Mouse (Mus musculus) intestine, embryonic 14.5 days (tissue): ENCODE measurements at regions not wholly inside any gene's neighbourhood (a gene's known extent, or its start where the extent isn't known, plus 50 kb on each side); places are given as distances from the start of the nearest gene placed in this dataset.

Experiments used
- ATAC-seq: fragments of 200-750 bp; cut with Nextera tagmentation; replicated peaks from 2 replicates; pipeline ENCODE4 v1.8.0; 2017; ENCODE audit warnings: low read depth, moderate number of reproducible peaks, moderate TSS enrichment, moderate library complexity; ENCODE audit not compliant: low FRiP score, low TSS enrichment
- DNase-seq: peaks from one replicate; pipeline ENCODE4 v3.0.0-alpha.2; 2018; ENCODE audit warnings: low spot score
- H3K27ac ChIP-seq: fragments of 300-500 bp; sonication (generic); 2 replicates; pipeline ENCODE4 v1.5.1; 2014; ENCODE audit warnings: low read depth, mild to moderate bottlenecking, control low read depth
- H3K27me3 ChIP-seq: fragments of 300-500 bp; sonication (generic); replicated peaks from 2 replicates; pipeline ENCODE4 v1.6.1; 2014; ENCODE audit warnings: low read length, control low read depth; ENCODE audit not compliant: control insufficient read depth, insufficient read depth
- H3K36me3 ChIP-seq: fragments of 300-500 bp; sonication (generic); 2 replicates; pipeline ENCODE4 v1.6.1; 2014; ENCODE audit warnings: low read length, control low read depth; ENCODE audit not compliant: control insufficient read depth, insufficient read depth
- H3K4me1 ChIP-seq: fragments of 300-500 bp; sonication (generic); replicated peaks from 2 replicates; pipeline ENCODE4 v1.6.1; 2014; ENCODE audit warnings: low read length, control low read depth, mixed read lengths; ENCODE audit not compliant: control insufficient read depth, insufficient read depth
- H3K4me2 ChIP-seq: fragments of 300-500 bp; sonication (generic); 2 replicates; pipeline ENCODE4 v1.6.1; 2014; ENCODE audit warnings: low read length
- H3K4me3 ChIP-seq: fragments of 300-500 bp; sonication (generic); 2 replicates; pipeline ENCODE4 v1.5.1; 2014; ENCODE audit warnings: low read depth, low read length, control low read depth, mixed read lengths
- H3K9ac ChIP-seq: fragments of 300-500 bp; sonication (generic); 2 replicates; pipeline ENCODE4 v1.6.1; 2014; ENCODE audit warnings: mild to moderate bottlenecking, low read length
- H3K9me3 ChIP-seq: fragments of 300-500 bp; sonication (generic); 2 replicates; pipeline ENCODE4 v1.6.1; 2016; ENCODE audit warnings: low read length, control low read depth; ENCODE audit not compliant: control insufficient read depth
- WGBS: fragments of 180-500 bp; shearing (Covaris S2); extraction: QIAGEN DNeasy Blood & Tissue Kit; methylation state at CpG from one replicate; pipeline ENCODE4 v1.1.7; 2014; 5-methylcytosine and 5-hydroxymethylcytosine counted together

GRCm38 (mm10) chr3:52579096-52579495, 311.0 kb downstream of the Foxo1 start:
- Histone ChIP-seq H3K36me3 (no peaks in the 10 kb centered on the region), H3K4me2 (no peak overlapping the region), H3K27ac (no peak overlapping the region), H3K4me1 (no peaks in the 10 kb centered on the region), H3K9me3 (no peaks in the 10 kb centered on the region), H3K27me3 (no peaks in the 10 kb centered on the region), H3K4me3 (no peak overlapping the region), H3K9ac (no peak overlapping the region)
- DNase-seq, result no peak
- no peak for ATAC-seq
- 84% methylated on average over 3 of the region's 3 CpGs for WGBS

GRCm38 (mm10) chr3:52576703-52577244, 308.6 kb downstream of the Foxo1 start:
- no peaks in the 10 kb centered on the region for H3K36me3 ChIP-seq
- H3K9me3 ChIP-seq, result no peaks in the 10 kb centered on the region
- H3K4me2 ChIP-seq, result no peak overlapping the region
- WGBS, result 73% methylated on average over 6 of the region's 6 CpGs
- peak; percentile 40 for DNase-seq
- no peaks in the 10 kb centered on the region for H3K27me3 ChIP-seq
- no peak for ATAC-seq
- no peak overlapping the region for H3K9ac ChIP-seq
- no peaks in the 10 kb centered on the region for H3K4me1 ChIP-seq
- H3K27ac ChIP-seq, result no peak overlapping the region
- no peak overlapping the region for H3K4me3 ChIP-seq

- Histone ChIP-seq H3K4me2 (no peak overlapping the region), H3K27me3 (no peaks in the 10 kb centered on the region), H3K9me3 (no peaks in the 10 kb centered on the region), H3K4me1 (no peaks in the 10 kb centered on the region), H3K27ac (no peak overlapping the region), H3K36me3 (no peaks in the 10 kb centered on the region), H3K9ac (no peak overlapping the region), H3K4me3 (no peak overlapping the region)
- 77% methylated on average over 8 of the region's 8 CpGs for WGBS
- DNase-seq (peak; percentile 34), ATAC-seq (no peak)
Measured at GRCm38 (mm10) chr3:52575237-52575798, 307.2 kb downstream of the Foxo1 start.

- DNase-seq, result no peak
- WGBS, result 83% methylated on average over 6 of the region's 6 CpGs
- no peak for ATAC-seq
Measured at GRCm38 (mm10) chr3:52574341-52574740, 306.2 kb downstream of the Foxo1 start.

GRCm38 (mm10) chr3:52573806-52574205, 305.7 kb downstream of the Foxo1 start:
- no peak for ATAC-seq
- H3K9me3 ChIP-seq, result no peaks in the 10 kb centered on the region
- 76% methylated on average over 6 of the region's 6 CpGs for WGBS

More at GRCm38 (mm10) chr3:52574341-52574740, 306.2 kb downstream of the Foxo1 start:
- Histone ChIP-seq H3K9me3 (no peaks in the 10 kb centered on the region), H3K9ac (no peak overlapping the region), H3K27ac (no peak overlapping the region), H3K27me3 (no peaks in the 10 kb centered on the region), H3K4me2 (no peak overlapping the region), H3K36me3 (no peaks in the 10 kb centered on the region), H3K4me1 (no peaks in the 10 kb centered on the region), H3K4me3 (no peak overlapping the region)

GRCm38 (mm10) chr3:52572514-52573485, 304.7 kb downstream of the Foxo1 start:
- ATAC-seq (no peak), DNase-seq (peak; percentile 46)
- WGBS, result 82% methylated on average over 11 of the region's 11 CpGs
- Histone ChIP-seq H3K4me1 (no peaks in the 10 kb centered on the region), H3K4me2 (no peak overlapping the region), H3K9ac (no peak overlapping the region), H3K36me3 (no peaks in the 10 kb centered on the region), H3K9me3 (no peaks in the 10 kb centered on the region), H3K27me3 (no peaks in the 10 kb centered on the region), H3K4me3 (no peak overlapping the region), H3K27ac (no peak overlapping the region)

More at GRCm38 (mm10) chr3:52573806-52574205, 305.7 kb downstream of the Foxo1 start:
- no peaks in the 10 kb centered on the region for H3K27me3 ChIP-seq
- no peak overlapping the region for H3K9ac ChIP-seq
- no peaks in the 10 kb centered on the region for H3K4me1 ChIP-seq
- no peaks in the 10 kb centered on the region for H3K36me3 ChIP-seq
- no peak overlapping the region for H3K4me2 ChIP-seq
- no peak overlapping the region for H3K4me3 ChIP-seq
- DNase-seq, result no peak
- H3K27ac ChIP-seq, result no peak overlapping the region

GRCm38 (mm10) chr3:52567606-52568372, 299.7 kb downstream of the Foxo1 start:
- H3K27me3 ChIP-seq, result no peaks in the 10 kb centered on the region
- no peaks in the 10 kb centered on the region for H3K4me1 ChIP-seq
- no peak overlapping the region for H3K27ac ChIP-seq
- H3K9ac ChIP-seq, result no peak overlapping the region
- H3K4me3 ChIP-seq, result no peak overlapping the region
- no peak overlapping the region for H3K4me2 ChIP-seq
- H3K36me3 ChIP-seq, result no peaks in the 10 kb centered on the region
- DNase-seq (peak; percentile 7), ATAC-seq (no peak)
- 78% methylated on average over 9 of the region's 9 CpGs for WGBS
- H3K9me3 ChIP-seq, result no peaks in the 10 kb centered on the region

GRCm38 (mm10) chr3:52563595-52563994, 295.5 kb downstream of the Foxo1 start:
- no peaks in the 10 kb centered on the region for H3K36me3 ChIP-seq

More at GRCm38 (mm10) chr3:52563595-52563994, 295.5 kb downstream of the Foxo1 start:
- no peak overlapping the region for H3K4me2 ChIP-seq
- H3K9ac ChIP-seq, result no peak overlapping the region
- ATAC-seq (no peak), DNase-seq (peak; percentile 46)
- H3K27ac ChIP-seq, result no peak overlapping the region
- no peaks in the 10 kb centered on the region for H3K4me1 ChIP-seq
- H3K4me3 ChIP-seq, result no peak overlapping the region
- no peaks in the 10 kb centered on the region for H3K27me3 ChIP-seq
- no peaks in the 10 kb centered on the region for H3K9me3 ChIP-seq
- WGBS, result 74% methylated on average over 5 of the region's 5 CpGs
